Mouse (Mus musculus) midbrain, embryonic 16.5 days (tissue): Measurements from ENCODE around the gene Ptpn11. TPM values are rescaled to one million over a fixed set of nuclear protein-coding genes. Genes with fewer than 3 reads are reported as not detected.

ENCODE experiments used
- polyA plus RNA-seq: library from polyadenylated mRNA; unstranded; fragments of >200 nt; fragmentation: Nextera tagmentation; extraction: Ambion mirVana; gene quantifications from 2 replicates; pipeline ENCODE4 v1.2.1, GENCODE M21; 2015

The Ptpn11 gene
- polyA plus RNA-seq, 1 experiment from 2014 or later: 18.4 TPM

Other genes with a start within 250 kb of the Ptpn11 start
- gene Rph3a, start 181.3 kb downstream of the Ptpn11 start, polyA plus RNA-seq: 27.4 and 30.2 TPM in 2 replicates
- gene Rpl6, start 13.1 kb upstream of the Ptpn11 start, polyA plus RNA-seq: 345 and 352 TPM in 2 replicates
- gene Hectd4, start 28.8 kb upstream of the Ptpn11 start, polyA plus RNA-seq: 22.6 and 22.9 TPM in 2 replicates
- 135 and 140 TPM in 2 replicates for gene Trafd1, start 194.2 kb upstream of the Ptpn11 start, polyA plus RNA-seq
- gene Naa25, start 206.5 kb upstream of the Ptpn11 start, polyA plus RNA-seq: 54.0 and 55.0 TPM in 2 replicates